ENCODE assay signal across 12 mouse cellular contexts in genomic region chr7:89411346-89411745, GRCm38 (mm10). TPM values are rescaled to one million over a fixed set of nuclear protein-coding genes. Genes with fewer than 3 reads are reported as not detected.
DNase-seq lines count a peak whose midpoint lies in the region; ATAC-seq lines count a peak whose summit lies in the region.
"Had no signal": no experiment of that assay in that cellular context is flagged by ENCODE, and none has a peak within 500 bp of the region (broad histone marks: within the 10 kb centered on the region; RNA-seq: fewer than 3 reads in every experiment).

No protein-coding gene starts in this region.

- no peaks in the 10 kb centered on the region for H3K27me3 ChIP-seq in lung, embryonic 16.5 days (ENCODE audit: control insufficient read depth, insufficient read depth, low read depth, low read length)
- H3K27me3 ChIP-seq: limb, embryonic 12.5 days had no signal

- H3K9ac ChIP-seq in lung, embryonic 16.5 days (ENCODE audit: low read length), result no peak overlapping the region
- H3K9ac ChIP-seq: limb, embryonic 12.5 days had no signal

- peak overlapping the region; percentile 41; the same call in 1 of the 2 replicates for H3K27ac ChIP-seq in lung, embryonic 16.5 days (ENCODE audit: low read length)
- H3K27ac ChIP-seq: limb, embryonic 12.5 days had no signal

- H3K36me3 ChIP-seq in lung, embryonic 16.5 days (ENCODE audit: control insufficient read depth, insufficient read depth, low read length), result peaks cover 9% of the 10 kb centered on the region

- no peaks in the 10 kb centered on the region for H3K9me3 ChIP-seq in lung, embryonic 16.5 days (ENCODE audit: control insufficient read depth, low read length)
- H3K9me3 ChIP-seq: limb, embryonic 12.5 days had no signal

- peak; percentile 45 for ATAC-seq in lung, embryonic 16.5 days (ENCODE audit: low read depth)

- peaks cover 33% of the 10 kb centered on the region for H3K4me1 ChIP-seq in lung, embryonic 16.5 days (replicated peaks; ENCODE audit: control insufficient read depth, insufficient read depth, low read length)

- no peak overlapping the region for H3K4me2 ChIP-seq in lung, embryonic 16.5 days (ENCODE audit: low read depth, low read length)
- H3K4me2 ChIP-seq: limb, embryonic 12.5 days had no signal

- H3K4me3 ChIP-seq in lung, embryonic 16.5 days (ENCODE audit: low read length), result no peak overlapping the region
- H3K4me3 ChIP-seq: limb, embryonic 12.5 days; myocyte had no signal

- WGBS in lung, embryonic 16.5 days, result 62% methylated on average over 3 of the region's 3 CpGs

- DNase-seq in cerebellum, adult 18-20 months, result peak; percentile 12 to 23
- no peak for DNase-seq in cerebellum, postnatal 4 days (ENCODE audit: low spot score in 2 of 2)
- peak; percentile 7 for DNase-seq in CD4-positive, CD25-positive, alpha-beta regulatory T cell, adult 2 months (ENCODE audit: low read depth, low spot score)
- DNase-seq in kidney, adult 18-20 months, result peak; percentile 64
- no peak for DNase-seq in spleen, postnatal 4 days (ENCODE audit: low spot score in 2 of 2)
- no peak for DNase-seq in spleen, postnatal 36 days (ENCODE audit: low spot score in 2 of 2)
- DNase-seq in right cerebral cortex, postnatal 4 days, result no peak
- DNase-seq: B cell, adult 2 months; retina, postnatal 1 day had no signal

RNA-seq across cellular contexts. Expression of gene Fzd4, which starts 7.2 kb away (rescaled TPM):
- polyA plus RNA-seq in lung, embryonic 16.5 days (2015; fragmentation: Nextera tagmentation; extraction: Ambion mirVana), result 14.4 and 14.8 TPM in 2 replicates

RNA-seq across cellular contexts. Expression of gene Tmem135, which starts 7.3 kb away (rescaled TPM):
- polyA plus RNA-seq in lung, embryonic 16.5 days (2015; fragmentation: Nextera tagmentation; extraction: Ambion mirVana), result 27.5 and 29.0 TPM in 2 replicates

Comparison
In these comparisons a context has a peak if more than half of its experiments do, and no peak if none do; other contexts are left out.
1. DNase-seq: peak in cerebellum, adult 18-20 months (2 of 2), CD4-positive, CD25-positive, alpha-beta regulatory T cell, adult 2 months (single experiment) and kidney, adult 18-20 months (single experiment); none in cerebellum, postnatal 4 days (0 of 2), spleen, postnatal 4 days (0 of 2), spleen, postnatal 36 days (0 of 2) and right cerebral cortex, postnatal 4 days (single experiment).